Mouse (Mus musculus): Measurements from ENCODE around the gene Ndufs6. TPM values are rescaled to one million over a fixed set of nuclear protein-coding genes. Genes with fewer than 3 reads are reported as not detected.

The Ndufs6 gene
- polyA plus RNA-seq, 2 experiments, result 199 to 393 TPM

- H3K27ac ChIP-seq (replicated peaks; ENCODE audit: low read depth, low read length), result no peak overlapping the region; the same call in 1 of the 2 replicates
These were observed 2.6 kb upstream of the Ndufs6 start for GRCm38 (mm10) chr13:73330844-73331501.

DNA sequence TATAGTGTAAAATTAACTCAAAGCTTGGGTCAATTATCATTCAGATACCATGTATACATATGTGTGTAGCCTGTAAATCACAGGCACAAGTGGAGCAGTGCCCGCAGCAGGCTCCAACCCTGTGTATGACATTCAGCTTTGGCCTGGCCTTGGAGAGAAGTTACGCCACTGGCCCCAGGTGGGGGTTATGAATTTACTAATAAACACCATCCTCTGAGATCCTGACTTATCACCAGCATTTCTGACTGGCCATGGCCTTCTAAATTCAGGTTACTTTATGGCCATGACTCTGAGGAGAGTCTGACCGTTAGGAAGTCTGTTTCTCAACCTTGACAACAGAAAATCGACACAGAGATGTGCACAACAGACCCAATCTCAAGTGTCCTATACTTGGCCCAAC, 4.9 kb downstream of the Ndufs6 start:
- Histone ChIP-seq H3K4me1 (ENCODE audit: control insufficient read depth, insufficient read depth, low read length) (peaks cover 7% of the 10 kb centered on the region; the same call in 1 of the 2 replicates), H3K36me3 (ENCODE audit: control insufficient read depth, insufficient read depth, low read length) (peaks cover 56% of the 10 kb centered on the region), H3K27ac (replicated peaks; ENCODE audit: low read depth, low read length) (no peak overlapping the region), H3K27me3 (ENCODE audit: control insufficient read depth, insufficient read depth, low read length) (no peaks in the 10 kb centered on the region), H3K4me3 (replicated peaks; ENCODE audit: low read length) (no peak overlapping the region), H3K4me2 (replicated peaks; ENCODE audit: low read depth, low read length, severe bottlenecking) (no peak overlapping the region), H3K9ac (ENCODE audit: low read depth, low read length, severe bottlenecking) (no peak overlapping the region), H3K9me3 (ENCODE audit: control insufficient read depth, low read length) (no peaks in the 10 kb centered on the region)
- no peak for ATAC-seq (ENCODE audit: low FRiP score, low read depth)
- no peak for TF ChIP-seq POLR2A (IDR thresholded peaks at IDR 0.05; ENCODE audit: borderline replicate concordance, extremely low read depth, insufficient read depth, insufficient read length)
- no peak for DNase-seq (ENCODE audit: low spot score)
- 90% methylated on average over 4 of the region's 4 CpGs for WGBS

More at GRCm38 (mm10) chr13:73330844-73331501, 2.6 kb upstream of the Ndufs6 start:
- H3K9me3 ChIP-seq (ENCODE audit: control insufficient read depth, low read length), result no peaks in the 10 kb centered on the region
- H3K4me2 ChIP-seq (replicated peaks; ENCODE audit: low read depth, low read length, severe bottlenecking), result peak overlapping the region; percentile 93
- TF ChIP-seq POLR2A (IDR thresholded peaks at IDR 0.05; ENCODE audit: borderline replicate concordance, extremely low read depth, insufficient read depth, insufficient read length), result 0 out of 2 replicates have a peak, but pooled peaks have one; percentile 49
- H3K9ac ChIP-seq (ENCODE audit: low read depth, low read length, severe bottlenecking), result peak overlapping the region; percentile 93
- under 1% methylated on average over 42 of the region's 42 CpGs for WGBS
- ATAC-seq (ENCODE audit: low FRiP score, low read depth), result peak; percentile 91
- no peaks in the 10 kb centered on the region for H3K27me3 ChIP-seq (ENCODE audit: control insufficient read depth, insufficient read depth, low read length)
- peaks cover 19% of the 10 kb centered on the region for H3K4me1 ChIP-seq (ENCODE audit: control insufficient read depth, insufficient read depth, low read length)
- H3K36me3 ChIP-seq (ENCODE audit: control insufficient read depth, insufficient read depth, low read length), result peaks cover 5% of the 10 kb centered on the region
- H3K4me3 ChIP-seq (replicated peaks; ENCODE audit: low read length), result peak overlapping the region; percentile 89
- DNase-seq (ENCODE audit: low spot score), result peak; percentile 88

- Histone ChIP-seq H3K4me1 (ENCODE audit: control insufficient read depth, insufficient read depth, low read length) (peaks cover 6% of the 10 kb centered on the region; the same call in 1 of the 2 replicates), H3K9me3 (ENCODE audit: control insufficient read depth, low read length) (peaks cover under 1% of the 10 kb centered on the region; the same call in 1 of the 2 replicates), H3K4me2 (replicated peaks; ENCODE audit: low read depth, low read length, severe bottlenecking) (no peak overlapping the region), H3K27me3 (ENCODE audit: control insufficient read depth, insufficient read depth, low read length) (no peaks in the 10 kb centered on the region), H3K4me3 (replicated peaks; ENCODE audit: low read length) (no peak overlapping the region), H3K27ac (replicated peaks; ENCODE audit: low read depth, low read length) (no peak overlapping the region), H3K36me3 (ENCODE audit: control insufficient read depth, insufficient read depth, low read length) (peaks cover 64% of the 10 kb centered on the region), H3K9ac (ENCODE audit: low read depth, low read length, severe bottlenecking) (no peak overlapping the region)
- WGBS, result 88% methylated on average over 10 of the region's 10 CpGs
- ATAC-seq (ENCODE audit: low FRiP score, low read depth), result no peak
- DNase-seq (ENCODE audit: low spot score), result no peak
- no peak for TF ChIP-seq POLR2A (IDR thresholded peaks at IDR 0.05; ENCODE audit: borderline replicate concordance, extremely low read depth, insufficient read depth, insufficient read length)
These were observed 5.7 kb downstream of the Ndufs6 start for GRCm38 (mm10) chr13:73322626-73323025.

DNA sequence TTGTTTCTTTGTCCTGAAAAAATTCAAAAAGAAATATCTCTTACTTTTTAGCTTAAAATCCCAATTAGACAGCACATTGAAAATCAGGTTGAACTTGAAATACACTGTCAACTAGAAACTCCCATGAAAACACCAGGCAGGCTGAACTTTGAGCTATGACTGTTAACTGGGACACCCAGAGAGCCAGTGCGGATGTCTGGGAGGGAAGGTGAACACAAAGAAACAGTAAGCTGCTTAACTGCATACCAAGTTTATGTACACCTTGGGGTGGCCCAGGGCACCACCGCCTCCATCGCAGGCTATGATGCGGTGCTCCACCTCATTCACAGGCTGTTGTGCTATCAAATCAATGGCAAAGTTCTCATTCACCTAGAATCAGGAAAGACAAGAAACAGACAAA, 8.3 kb downstream of the Ndufs6 start:
- Histone ChIP-seq H3K27me3 (ENCODE audit: control insufficient read depth, insufficient read depth, low read length) (no peaks in the 10 kb centered on the region), H3K4me2 (replicated peaks; ENCODE audit: low read depth, low read length, severe bottlenecking) (no peak overlapping the region), H3K27ac (replicated peaks; ENCODE audit: low read depth, low read length) (no peak overlapping the region), H3K9ac (ENCODE audit: low read depth, low read length, severe bottlenecking) (no peak overlapping the region), H3K36me3 (ENCODE audit: control insufficient read depth, insufficient read depth, low read length) (peaks cover 62% of the 10 kb centered on the region), H3K4me1 (ENCODE audit: control insufficient read depth, insufficient read depth, low read length) (no peaks in the 10 kb centered on the region), H3K9me3 (ENCODE audit: control insufficient read depth, low read length) (peaks cover 7% of the 10 kb centered on the region), H3K4me3 (replicated peaks; ENCODE audit: low read length) (no peak overlapping the region)
- ATAC-seq (ENCODE audit: low FRiP score, low read depth), result no peak
- 97% methylated on average over 4 of the region's 4 CpGs for WGBS
- no peak for DNase-seq (ENCODE audit: low spot score)
- TF ChIP-seq POLR2A (IDR thresholded peaks at IDR 0.05; ENCODE audit: borderline replicate concordance, extremely low read depth, insufficient read depth, insufficient read length), result no peak

DNA sequence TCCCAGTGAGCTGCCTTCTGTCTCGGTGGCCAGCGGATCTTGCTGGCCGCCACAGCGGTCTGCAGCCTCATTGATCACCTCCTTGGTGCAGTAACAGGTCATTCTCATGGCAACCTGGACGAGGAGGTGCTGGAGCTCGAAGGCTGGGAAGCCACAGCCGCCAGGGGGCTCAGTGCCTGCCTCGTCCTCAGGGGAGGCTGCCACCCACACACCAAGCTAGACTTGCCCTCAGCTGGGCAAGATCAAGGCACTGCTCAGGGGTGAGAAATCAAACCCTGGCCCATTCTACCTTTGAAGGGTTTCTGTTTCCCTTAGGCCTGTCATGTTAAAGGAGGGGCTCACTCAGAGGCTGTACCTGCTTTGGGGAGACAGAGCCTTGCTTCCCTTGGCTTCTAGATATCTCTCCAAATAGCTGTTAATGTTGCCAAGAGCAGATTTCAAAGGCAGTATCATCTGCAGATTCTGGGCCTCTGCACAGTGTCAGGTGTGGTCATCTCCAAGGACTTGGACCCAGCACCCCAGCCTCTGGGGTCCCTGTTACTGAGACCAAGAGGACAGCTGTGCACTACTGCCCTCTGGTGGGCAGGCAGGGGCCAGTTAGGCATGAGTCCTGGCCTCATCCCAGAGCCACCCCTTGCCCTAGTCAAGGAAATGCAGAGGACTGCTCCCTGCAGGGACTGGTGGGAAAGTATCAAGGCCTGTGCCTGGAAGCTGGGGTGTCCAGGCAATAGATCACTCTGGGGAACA, 18.0 kb downstream of the Ndufs6 start:
- Histone ChIP-seq H3K4me1 (ENCODE audit: control insufficient read depth, insufficient read depth, low read length) (no peaks in the 10 kb centered on the region), H3K4me3 (replicated peaks; ENCODE audit: low read length) (no peak overlapping the region), H3K27ac (replicated peaks; ENCODE audit: low read depth, low read length) (no peak overlapping the region), H3K9me3 (ENCODE audit: control insufficient read depth, low read length) (no peaks in the 10 kb centered on the region), H3K4me2 (replicated peaks; ENCODE audit: low read depth, low read length, severe bottlenecking) (no peak overlapping the region), H3K9ac (ENCODE audit: low read depth, low read length, severe bottlenecking) (no peak overlapping the region), H3K27me3 (ENCODE audit: control insufficient read depth, insufficient read depth, low read length) (no peaks in the 10 kb centered on the region), H3K36me3 (ENCODE audit: control insufficient read depth, insufficient read depth, low read length) (no peaks in the 10 kb centered on the region)
- ATAC-seq (ENCODE audit: low FRiP score, low read depth) (no peak), DNase-seq (ENCODE audit: low spot score) (peak; percentile 25)
- no peak for TF ChIP-seq POLR2A (IDR thresholded peaks at IDR 0.05; ENCODE audit: borderline replicate concordance, extremely low read depth, insufficient read depth, insufficient read length)
- WGBS, result 24% methylated on average over 8 of the region's 8 CpGs

All from limb, embryonic 14.5 days (tissue).